Mouse (Mus musculus) brain, embryonic 14.5 days (tissue): ENCODE measurements around the gene Fjx1. TPM values are rescaled to one million over a fixed set of nuclear protein-coding genes. Genes with fewer than 3 reads are reported as not detected.

Experiments used
- DNase-seq: peaks from one replicate; pipeline ENCODE4 v3.0.0-alpha.2; 2011; ENCODE audit warnings: low read depth
- CTCF ChIP-seq: fragments of 200-500 bp; IDR thresholded peaks from 2 replicates; pipeline ENCODE4 v1.5.1; 2012; ENCODE audit warnings: inconsistent platforms, mild to moderate bottlenecking, moderate library complexity, borderline replicate concordance; ENCODE audit not compliant: insufficient read depth, insufficient read length; ENCODE audit errors: extremely low read depth
- POLR2A ChIP-seq: fragments of 200-500 bp; IDR thresholded peaks from 2 replicates; pipeline ENCODE4 v1.6.1; 2012; ENCODE audit warnings: mild to moderate bottlenecking, inconsistent platforms, borderline replicate concordance; ENCODE audit not compliant: poor library complexity, insufficient read depth, insufficient read length, severe bottlenecking; ENCODE audit errors: extremely low read depth
- polyA plus RNA-seq: library from polyadenylated mRNA; depleted of rRNA; stranded (reverse); fragments of >200 nt; gene quantifications from 2 replicates; pipeline ENCODE4 v1.2.3, GENCODE M21; 2012; rRNA removed

The Fjx1 gene
- polyA plus RNA-seq, 1 experiment, result 59.1 TPM

GRCm38 (mm10) chr2:102407363-102408184 is 44.7 kb downstream of the Fjx1 start, which contains the start of gene Trim44:
Gene Trim44 (minus strand): TSS chr2:102407828.
- peak; percentile 90 for DNase-seq
- TF ChIP-seq POLR2A (no peak), CTCF (no peak)

GRCm38 (mm10) chr2:102406324-102407304 is 45.7 kb downstream of the Fjx1 start:
- TF ChIP-seq POLR2A (no peak), CTCF (no peak)
- peak; percentile 92 for DNase-seq

- TF ChIP-seq POLR2A (no peak), CTCF (no peak)
- no peak for DNase-seq
Observed at GRCm38 (mm10) chr2:102403982-102404381, 48.3 kb downstream of the Fjx1 start.

- DNase-seq, result no peak
- TF ChIP-seq POLR2A (no peak), CTCF (no peak)
Observed at GRCm38 (mm10) chr2:102403306-102403705, 49.0 kb downstream of the Fjx1 start.

- no peak for TF ChIP-seq CTCF
- no peak for TF ChIP-seq POLR2A
- no peak for DNase-seq
Observed at GRCm38 (mm10) chr2:102401352-102401692, 51.0 kb downstream of the Fjx1 start.

GRCm38 (mm10) chr2:102400605-102401351 is 51.5 kb downstream of the Fjx1 start:
- no peak for TF ChIP-seq CTCF
- 0 out of 2 replicates have a peak, but pooled peaks have one; percentile 19 for TF ChIP-seq POLR2A
- peak; percentile 95 for DNase-seq

- DNase-seq, result no peak
- TF ChIP-seq POLR2A (no peak), CTCF (no peak)
Observed at GRCm38 (mm10) chr2:102399864-102400604, 52.3 kb downstream of the Fjx1 start.

Other genes starting within 250 kb of the Fjx1 start
- gene Trim44, start 44.7 kb downstream of the Fjx1 start, polyA plus RNA-seq, result 76.9 and 110 TPM in 2 replicates
- gene Pamr1, start 97.5 kb upstream of the Fjx1 start, polyA plus RNA-seq, result 4.8 and 6.2 TPM in 2 replicates
- gene Slc1a2, start 206.2 kb upstream of the Fjx1 start, polyA plus RNA-seq, result 27.1 and 46.2 TPM in 2 replicates